Mouse (Mus musculus): ENCODE results near the gene Evi5. TPM values are rescaled to one million over a fixed set of nuclear protein-coding genes. Genes with fewer than 3 reads are reported as not detected.

The Evi5 gene
- polyA plus RNA-seq, 1 experiment from 2014 or later = 78.1 TPM

DNA sequence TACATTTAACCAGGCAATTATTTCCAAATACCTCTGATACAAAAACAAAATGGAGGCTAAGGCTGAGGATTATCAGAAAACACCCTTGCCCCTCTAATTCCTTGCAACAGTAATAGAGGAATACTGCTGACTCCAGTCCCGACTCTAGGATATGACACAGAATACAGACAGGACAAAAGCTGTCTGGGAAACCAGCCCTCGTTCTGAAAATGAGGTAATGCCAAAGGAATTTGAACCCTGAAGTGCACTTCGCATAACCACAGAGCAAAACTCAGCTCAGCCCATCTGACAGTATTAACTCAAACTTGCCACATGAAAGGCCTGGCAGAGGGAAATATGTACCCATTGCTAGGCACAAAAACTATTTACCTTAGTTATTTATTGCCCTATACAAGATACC is 81.6 kb downstream of the Evi5 start:
- Histone ChIP-seq H3K4me2 (no peak overlapping the region), H3K9ac (no peak overlapping the region), H3K27ac (no peak overlapping the region), H3K4me1 (no peaks in the 10 kb centered on the region), H3K9me3 (replicated peaks) (no peaks in the 10 kb centered on the region), H3K4me3 (replicated peaks) (no peak overlapping the region), H3K27me3 (no peaks in the 10 kb centered on the region), H3K36me3 (peaks cover 31% of the 10 kb centered on the region)
- ATAC-seq (replicated peaks; ENCODE audit: low FRiP score) = no peak
- 49% methylated on average over 3 of the region's 3 CpGs for WGBS

DNA sequence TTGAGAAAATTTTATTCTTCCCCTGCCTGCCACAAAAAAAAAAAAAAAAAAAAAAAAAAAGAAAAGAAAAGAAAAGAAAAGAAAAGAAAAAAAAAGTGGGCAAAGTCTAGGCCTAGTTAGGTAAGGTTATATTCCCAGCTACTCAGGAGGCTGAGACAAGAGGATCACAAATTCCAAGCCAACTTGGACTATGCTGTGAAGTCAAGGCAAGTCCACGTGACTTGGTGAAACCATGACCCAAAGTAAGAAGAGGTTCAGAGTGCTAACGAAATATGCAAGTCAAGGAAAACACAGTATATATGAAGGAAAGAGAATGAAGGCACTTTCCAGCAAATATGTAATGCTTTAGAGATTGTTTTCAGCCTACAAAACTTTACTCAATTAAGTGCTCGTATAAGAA is 82.4 kb downstream of the Evi5 start:
- Histone ChIP-seq H3K9me3 (replicated peaks) (no peaks in the 10 kb centered on the region), H3K36me3 (peaks cover 26% of the 10 kb centered on the region), H3K27me3 (no peaks in the 10 kb centered on the region), H3K4me2 (no peak overlapping the region), H3K27ac (no peak overlapping the region), H3K9ac (no peak overlapping the region), H3K4me1 (no peaks in the 10 kb centered on the region), H3K4me3 (replicated peaks) (no peak overlapping the region)
- ATAC-seq (replicated peaks; ENCODE audit: low FRiP score) = no peak
- WGBS = 95% methylated on average over 3 of the region's 3 CpGs

DNA sequence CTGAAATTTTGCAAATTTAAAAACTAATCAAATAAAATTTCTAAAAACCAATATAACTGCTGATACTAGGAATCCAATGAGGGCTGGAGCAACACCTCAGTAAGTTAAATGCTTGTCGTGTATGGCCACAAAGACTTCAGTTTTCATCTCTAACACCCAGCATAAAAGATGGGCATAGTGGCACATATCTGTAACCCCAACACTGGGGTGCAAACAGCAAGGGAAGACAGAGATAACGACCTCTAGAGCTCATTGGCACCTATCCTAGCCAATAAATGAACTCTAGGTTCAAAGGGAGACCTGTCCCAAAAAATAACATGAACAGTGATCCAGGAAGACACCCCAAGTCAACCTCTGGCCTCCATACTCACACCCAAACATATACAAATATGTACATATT is 82.9 kb downstream of the Evi5 start:
- Histone ChIP-seq H3K27me3 (no peaks in the 10 kb centered on the region), H3K9ac (no peak overlapping the region), H3K27ac (no peak overlapping the region), H3K4me3 (replicated peaks) (no peak overlapping the region), H3K4me2 (no peak overlapping the region), H3K9me3 (replicated peaks) (no peaks in the 10 kb centered on the region), H3K4me1 (no peaks in the 10 kb centered on the region), H3K36me3 (peaks cover 27% of the 10 kb centered on the region)
- WGBS = 79% methylated on average over 2 of the region's 2 CpGs
- ATAC-seq (replicated peaks; ENCODE audit: low FRiP score) = no peak

DNA sequence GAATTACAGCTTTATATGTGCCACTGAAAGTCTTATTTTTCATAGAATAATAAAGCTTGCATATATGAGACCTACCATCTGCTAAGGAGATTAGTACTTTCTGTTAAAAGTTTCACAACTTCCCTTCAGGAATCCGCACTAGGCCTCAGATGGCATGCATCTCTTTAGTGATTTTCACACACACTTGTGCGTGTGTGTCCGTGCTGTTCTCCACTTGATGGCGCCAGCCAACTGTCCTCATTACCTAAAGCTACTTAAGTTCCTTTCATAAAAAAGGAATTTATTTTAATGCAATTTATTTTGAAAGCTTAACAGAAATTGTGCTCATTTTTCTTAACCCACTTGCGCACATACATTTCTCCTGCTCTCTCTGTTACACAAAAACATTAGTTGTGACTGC is 85.4 kb downstream of the Evi5 start:
- H3K9me3 ChIP-seq (replicated peaks) = no peaks in the 10 kb centered on the region
- 80% methylated on average over 5 of the region's 5 CpGs for WGBS
- no peak overlapping the region for H3K9ac ChIP-seq

DNA sequence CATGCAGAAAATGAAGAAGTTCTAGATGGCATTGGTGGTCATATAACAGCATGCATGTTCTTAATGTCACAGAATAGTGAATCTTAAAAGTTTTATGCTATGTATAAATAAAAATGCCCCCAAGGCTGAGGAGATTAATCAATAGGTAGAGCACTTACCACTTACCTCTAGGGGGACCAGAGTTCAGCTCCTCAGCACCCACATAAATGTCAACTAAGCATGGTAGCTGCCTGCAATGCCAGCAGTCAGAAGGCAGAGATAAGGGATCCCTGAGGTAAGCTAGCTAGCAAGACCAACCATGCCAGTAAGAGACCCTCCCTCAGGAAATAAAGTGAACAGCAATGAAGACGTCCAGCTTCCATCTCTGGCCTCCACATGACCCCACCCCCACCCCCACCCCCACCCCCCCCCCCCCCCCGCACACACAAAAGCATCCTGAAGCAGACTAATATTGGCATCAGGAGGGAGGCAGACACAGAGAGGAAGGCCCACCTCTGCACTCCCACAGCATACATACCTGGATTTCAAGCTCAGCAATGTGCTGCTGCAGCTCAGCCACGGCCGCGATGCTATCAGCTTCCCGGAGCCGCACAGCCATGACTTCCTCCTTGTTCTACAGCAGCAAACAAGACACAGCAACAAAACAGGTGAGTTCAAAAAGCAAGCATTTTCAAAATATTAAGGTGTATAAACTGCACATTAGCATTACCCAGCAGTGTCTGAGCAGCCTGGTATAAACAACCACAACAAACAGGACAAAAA is 87.0 kb downstream of the Evi5 start:
- Histone ChIP-seq H3K9ac (no peak overlapping the region), H3K4me1 (no peaks in the 10 kb centered on the region), H3K36me3 (peaks cover 39% of the 10 kb centered on the region), H3K4me2 (no peak overlapping the region), H3K27me3 (no peaks in the 10 kb centered on the region), H3K9me3 (replicated peaks) (no peaks in the 10 kb centered on the region), H3K4me3 (replicated peaks) (no peak overlapping the region), H3K27ac (no peak overlapping the region)
- WGBS = 84% methylated on average over 6 of the region's 7 CpGs
- no peak for ATAC-seq (replicated peaks; ENCODE audit: low FRiP score)

More for the DNA sequence above, 85.4 kb downstream of the Evi5 start:
- no peak overlapping the region for H3K27ac ChIP-seq
- ATAC-seq (replicated peaks; ENCODE audit: low FRiP score) = no peak
- no peak overlapping the region for H3K4me2 ChIP-seq
- H3K4me1 ChIP-seq = no peaks in the 10 kb centered on the region
- H3K4me3 ChIP-seq (replicated peaks) = no peak overlapping the region
- H3K36me3 ChIP-seq = peaks cover 28% of the 10 kb centered on the region
- H3K27me3 ChIP-seq = no peaks in the 10 kb centered on the region

DNA sequence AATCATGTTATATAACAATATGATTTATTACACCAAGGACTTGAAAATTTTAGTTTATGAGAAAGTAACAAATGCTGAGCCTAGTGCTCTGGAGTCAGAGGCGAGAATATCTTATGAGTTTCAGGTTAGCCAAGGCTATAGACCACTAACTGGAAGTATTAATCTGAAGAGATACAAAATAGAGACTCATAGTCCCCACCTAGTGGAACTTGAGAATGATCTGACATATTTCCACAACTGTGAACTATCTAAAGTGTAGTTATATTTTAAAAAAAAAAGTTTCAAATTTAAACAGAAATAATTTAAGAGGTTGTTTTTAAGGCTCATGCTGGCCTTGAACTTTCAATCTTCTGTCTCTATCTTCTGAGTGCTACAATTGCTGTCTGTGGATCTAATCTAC is 92.5 kb downstream of the Evi5 start:
- H3K4me3 ChIP-seq (replicated peaks) = no peak overlapping the region
- H3K9ac ChIP-seq = no peak overlapping the region
- H3K9me3 ChIP-seq (replicated peaks) = no peaks in the 10 kb centered on the region
- H3K27ac ChIP-seq = no peak overlapping the region
- peaks cover 48% of the 10 kb centered on the region for H3K36me3 ChIP-seq
- H3K4me1 ChIP-seq = no peaks in the 10 kb centered on the region
- H3K27me3 ChIP-seq = no peaks in the 10 kb centered on the region
- no peak overlapping the region for H3K4me2 ChIP-seq
- WGBS = 94% methylated on average over 1 of the region's 1 CpGs
- no peak for ATAC-seq (replicated peaks; ENCODE audit: low FRiP score)

DNA sequence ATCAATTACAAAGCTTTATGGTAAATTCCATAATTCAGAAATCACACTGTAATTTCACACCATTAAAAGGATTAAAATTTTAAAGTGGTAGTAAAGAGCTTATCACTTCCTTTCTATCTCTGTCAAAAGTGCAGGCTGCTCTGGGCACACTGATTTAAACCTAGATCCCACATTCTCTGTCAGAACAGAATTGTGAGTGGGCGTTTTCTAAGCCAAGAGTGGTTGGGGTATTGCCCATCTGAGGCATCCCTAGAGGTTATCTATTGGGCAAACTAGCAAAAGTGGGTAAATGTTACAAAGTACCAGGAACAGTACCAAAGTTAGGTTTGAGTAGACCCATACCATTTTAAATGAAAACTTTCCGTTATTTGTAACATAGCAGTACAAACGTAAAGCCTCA is 96.1 kb downstream of the Evi5 start:
- H3K27ac ChIP-seq = no peak overlapping the region
- H3K36me3 ChIP-seq = peaks cover 28% of the 10 kb centered on the region
- 90% methylated on average over 3 of the region's 3 CpGs for WGBS
- no peaks in the 10 kb centered on the region for H3K27me3 ChIP-seq
- H3K4me1 ChIP-seq = no peaks in the 10 kb centered on the region
- no peak overlapping the region for H3K9ac ChIP-seq
- H3K4me3 ChIP-seq (replicated peaks) = no peak overlapping the region
- no peak for ATAC-seq (replicated peaks; ENCODE audit: low FRiP score)
- no peak overlapping the region for H3K4me2 ChIP-seq
- H3K9me3 ChIP-seq (replicated peaks) = no peaks in the 10 kb centered on the region

DNA sequence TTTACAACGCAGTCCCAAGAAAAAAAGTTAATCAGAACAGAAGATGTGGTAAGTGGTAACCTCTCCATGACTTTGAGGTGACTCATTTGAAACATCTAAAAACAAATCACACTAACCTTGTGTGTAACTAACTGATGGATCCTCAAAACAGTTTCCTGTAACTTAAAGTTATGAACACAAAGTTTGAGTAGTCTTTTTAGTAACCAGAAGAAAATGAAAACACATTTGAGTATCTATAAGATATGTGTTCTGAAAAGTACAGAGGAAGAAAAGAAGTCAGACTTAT is 97.4 kb downstream of the Evi5 start:
- peaks cover 21% of the 10 kb centered on the region for H3K36me3 ChIP-seq
- no peaks in the 10 kb centered on the region for H3K4me1 ChIP-seq
- H3K27me3 ChIP-seq = no peaks in the 10 kb centered on the region
- H3K4me2 ChIP-seq = no peak overlapping the region
- ATAC-seq (replicated peaks; ENCODE audit: low FRiP score) = no peak
- no peaks in the 10 kb centered on the region for H3K9me3 ChIP-seq (replicated peaks)
- H3K4me3 ChIP-seq (replicated peaks) = no peak overlapping the region
- no peak overlapping the region for H3K27ac ChIP-seq
- 80% methylated on average over 1 of the region's 1 CpGs for WGBS
- no peak overlapping the region for H3K9ac ChIP-seq

DNA sequence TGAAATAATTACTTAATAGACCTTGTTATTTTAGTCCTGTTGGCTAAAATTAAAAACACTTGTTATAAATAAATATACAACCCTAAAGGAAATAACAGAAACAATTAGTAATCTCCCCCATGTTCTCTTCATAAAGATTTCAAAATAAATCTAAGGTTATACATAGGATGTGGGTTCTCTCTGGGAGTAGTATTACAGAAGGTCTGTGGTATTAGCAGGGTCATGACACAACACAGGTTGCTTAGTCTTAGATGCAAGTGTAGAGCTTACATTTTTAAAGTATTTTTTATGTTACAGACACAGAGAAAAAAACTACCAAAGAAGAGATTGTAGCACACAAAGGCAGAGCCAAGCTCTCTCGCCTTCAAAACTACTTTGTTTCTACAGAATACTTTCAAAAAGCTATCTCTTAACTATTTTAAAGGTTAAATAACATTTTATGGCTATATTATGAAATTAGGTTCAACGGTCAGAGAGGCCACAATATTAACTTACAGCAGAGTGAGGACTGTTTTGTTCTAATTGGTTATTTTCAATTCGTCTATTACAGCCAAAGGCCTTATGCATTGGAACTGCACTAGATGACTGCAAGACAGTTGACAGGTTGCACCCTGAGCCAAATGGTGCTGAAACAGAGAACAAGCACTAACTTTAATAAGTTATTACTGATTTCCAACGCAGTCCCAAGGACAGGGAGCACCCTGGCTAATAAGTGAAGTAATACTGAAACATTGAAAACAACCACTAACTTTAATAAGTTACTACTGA is 97.9 kb downstream of the Evi5 start:
- Histone ChIP-seq H3K9me3 (replicated peaks) (no peaks in the 10 kb centered on the region), H3K4me1 (no peaks in the 10 kb centered on the region), H3K4me3 (replicated peaks) (no peak overlapping the region), H3K4me2 (no peak overlapping the region), H3K27me3 (no peaks in the 10 kb centered on the region), H3K36me3 (peaks cover 21% of the 10 kb centered on the region), H3K27ac (no peak overlapping the region), H3K9ac (no peak overlapping the region)
- no peak for ATAC-seq (replicated peaks; ENCODE audit: low FRiP score)
- 83% methylated on average over 4 of the region's 4 CpGs for WGBS

DNA sequence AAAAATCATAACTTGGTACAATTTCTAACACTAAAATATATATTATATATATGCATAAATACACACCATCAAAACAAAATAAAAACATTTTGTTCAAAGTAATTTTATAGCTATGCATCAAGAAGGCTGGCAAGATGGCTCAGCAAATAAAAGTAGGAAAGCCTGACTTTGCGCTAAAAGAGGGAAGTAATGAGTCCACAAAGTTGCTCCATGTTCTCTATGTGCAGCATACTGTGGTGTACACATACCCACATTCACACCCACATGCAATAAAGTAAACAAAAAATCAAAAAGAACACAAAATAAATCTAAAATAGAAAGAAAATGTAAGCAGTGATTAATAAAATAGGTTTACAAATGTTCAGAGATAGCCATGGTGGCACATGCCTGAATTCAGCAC is 99.0 kb downstream of the Evi5 start:
- no peaks in the 10 kb centered on the region for H3K4me1 ChIP-seq
- H3K27me3 ChIP-seq = no peaks in the 10 kb centered on the region
- H3K9ac ChIP-seq = no peak overlapping the region
- H3K27ac ChIP-seq = no peak overlapping the region
- H3K4me3 ChIP-seq (replicated peaks) = no peak overlapping the region
- H3K9me3 ChIP-seq (replicated peaks) = no peaks in the 10 kb centered on the region
- H3K36me3 ChIP-seq = peaks cover 14% of the 10 kb centered on the region; the same call in 1 of the 2 replicates
- ATAC-seq (replicated peaks; ENCODE audit: low FRiP score) = no peak
- no peak overlapping the region for H3K4me2 ChIP-seq
- 100% methylated on average over 1 of the region's 1 CpGs for WGBS

DNA sequence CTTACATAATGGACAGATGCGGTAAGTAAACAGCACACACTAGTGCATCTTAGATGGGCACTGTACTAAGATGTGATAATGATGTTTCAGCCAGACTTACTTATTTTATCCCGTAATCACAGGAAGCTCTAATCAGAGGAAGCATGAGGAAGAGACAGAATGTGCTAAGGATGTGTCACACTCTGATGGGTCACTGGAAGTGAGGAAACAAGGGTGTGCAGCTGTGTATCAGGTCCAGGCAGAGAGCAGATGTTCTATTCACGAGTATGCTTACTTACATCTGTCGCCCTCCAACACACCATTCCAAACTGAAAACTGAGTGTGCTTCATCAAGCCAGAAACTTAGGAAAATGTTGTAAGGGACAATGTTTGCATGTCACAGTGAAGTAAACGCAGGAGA is 102.9 kb downstream of the Evi5 start:
- WGBS = 80% methylated on average over 5 of the region's 5 CpGs
- Histone ChIP-seq H3K4me3 (replicated peaks) (no peak overlapping the region), H3K27ac (no peak overlapping the region), H3K27me3 (no peaks in the 10 kb centered on the region), H3K9me3 (replicated peaks) (no peaks in the 10 kb centered on the region), H3K9ac (no peak overlapping the region), H3K4me1 (no peaks in the 10 kb centered on the region), H3K4me2 (no peak overlapping the region), H3K36me3 (peaks cover 20% of the 10 kb centered on the region)
- ATAC-seq (replicated peaks; ENCODE audit: low FRiP score) = no peak

DNA sequence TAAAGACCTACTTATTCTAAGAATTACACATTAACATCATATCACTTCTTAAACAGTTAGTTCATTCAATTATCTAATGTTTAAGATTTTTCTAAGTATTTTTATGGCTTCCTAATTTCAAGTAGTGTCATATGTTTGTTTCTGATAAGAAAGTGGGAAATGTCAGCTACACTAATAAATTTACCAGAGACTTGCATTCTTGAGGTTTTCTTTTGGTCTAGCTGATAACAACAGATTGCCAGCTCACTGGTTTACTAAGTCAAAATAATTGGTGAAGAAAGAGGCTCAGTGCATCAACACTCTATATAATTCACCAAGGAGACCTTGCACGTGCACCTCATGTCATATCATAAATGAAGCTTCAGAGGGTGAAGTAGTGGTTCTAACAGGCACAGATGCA is 106.7 kb downstream of the Evi5 start:
- Histone ChIP-seq H3K36me3 (peaks cover 28% of the 10 kb centered on the region), H3K9ac (no peak overlapping the region), H3K4me3 (replicated peaks) (no peak overlapping the region), H3K4me1 (no peaks in the 10 kb centered on the region), H3K9me3 (replicated peaks) (no peaks in the 10 kb centered on the region), H3K27me3 (no peaks in the 10 kb centered on the region), H3K27ac (no peak overlapping the region), H3K4me2 (no peak overlapping the region)
- WGBS = 91% methylated on average over 1 of the region's 1 CpGs
- no peak for ATAC-seq (replicated peaks; ENCODE audit: low FRiP score)

DNA sequence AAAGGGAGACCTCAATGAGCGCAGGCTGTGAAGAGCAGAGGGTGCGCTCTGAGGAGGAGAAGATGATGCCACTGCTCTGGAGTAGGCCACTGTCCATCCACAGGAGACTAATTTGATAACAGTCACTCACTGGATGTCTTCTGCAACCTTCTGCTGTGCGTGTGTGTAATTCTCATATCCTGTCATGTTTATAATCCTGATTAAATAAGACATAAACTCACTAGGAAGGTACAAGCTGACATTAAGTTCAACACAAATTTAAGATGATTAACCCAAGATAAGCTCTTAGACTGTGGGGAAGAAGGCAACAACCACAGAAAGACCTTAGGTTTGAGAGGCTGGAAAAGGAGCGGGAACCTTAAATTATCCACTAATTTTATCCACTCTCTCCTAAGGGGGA is 109.0 kb downstream of the Evi5 start:
- Histone ChIP-seq H3K27me3 (no peaks in the 10 kb centered on the region), H3K9ac (no peak overlapping the region), H3K36me3 (peaks cover 22% of the 10 kb centered on the region), H3K9me3 (replicated peaks) (no peaks in the 10 kb centered on the region), H3K4me2 (no peak overlapping the region), H3K4me3 (replicated peaks) (no peak overlapping the region), H3K27ac (no peak overlapping the region), H3K4me1 (no peaks in the 10 kb centered on the region)
- 97% methylated on average over 4 of the region's 4 CpGs for WGBS
- ATAC-seq (replicated peaks; ENCODE audit: low FRiP score) = no peak
